Mouse (Mus musculus) left cerebral cortex, postnatal 14 days (tissue): ENCODE results near the gene Tmbim6. TPM values are rescaled to one million over a fixed set of nuclear protein-coding genes. Genes with fewer than 3 reads are reported as not detected.
A peak's percentile ranks its signal among the peaks of the same experiment; 100 is the strongest.

ENCODE experiments used
- DNase-seq, 2 experiments: peaks; one replicate each; pipeline ENCODE4 v3.0.0; 2021 to 2022; ENCODE audit warnings: low spot score in 2 of 2, mixed read lengths in 1 of 2
- intact Hi-C: fragments of 180-260 bp; cut with DNase I; formaldehyde crosslinking; loops from one replicate; pipeline ENCODE4 v1.15.1; 2025
- long read RNA-seq, 2 experiments: library from polyadenylated mRNA; stranded (forward); transcript quantifications; one replicate each; pipeline ENCODE4 v2.0.0; 2021
- total RNA-seq, 2 experiments: library from RNA; stranded (reverse); gene quantifications; 2 replicates each; pipeline ENCODE4 v1.2.3; 2021

The Tmbim6 gene
- total RNA-seq = 100 to 1,000 TPM; 330 to 349 TPM
- long read RNA-seq, experiment 1, transcript Tmbim6-202 (10 exons, 944 nt) = minor isoform, 88 of 503 reads
- long read RNA-seq, experiment 1, transcript Tmbim6-201 (10 exons, 2,452 nt) = major isoform, 361 of 503 reads
- long read RNA-seq, experiment 1, partial matches to known transcripts = 20 of 503 reads
- long read RNA-seq, experiment 1, other reads (novel, unspliced or antisense) = 31 of 503 reads
- long read RNA-seq, experiment 2, transcript Tmbim6-201 (10 exons, 2,452 nt) = major isoform, 300 of 424 reads
- long read RNA-seq, experiment 2, transcript Tmbim6-202 (10 exons, 944 nt) = minor isoform, 84 of 424 reads
- long read RNA-seq, experiment 2, partial matches to known transcripts = 30 of 424 reads
- long read RNA-seq, experiment 2, other reads (novel, unspliced or antisense) = 4 of 424 reads

DNA sequence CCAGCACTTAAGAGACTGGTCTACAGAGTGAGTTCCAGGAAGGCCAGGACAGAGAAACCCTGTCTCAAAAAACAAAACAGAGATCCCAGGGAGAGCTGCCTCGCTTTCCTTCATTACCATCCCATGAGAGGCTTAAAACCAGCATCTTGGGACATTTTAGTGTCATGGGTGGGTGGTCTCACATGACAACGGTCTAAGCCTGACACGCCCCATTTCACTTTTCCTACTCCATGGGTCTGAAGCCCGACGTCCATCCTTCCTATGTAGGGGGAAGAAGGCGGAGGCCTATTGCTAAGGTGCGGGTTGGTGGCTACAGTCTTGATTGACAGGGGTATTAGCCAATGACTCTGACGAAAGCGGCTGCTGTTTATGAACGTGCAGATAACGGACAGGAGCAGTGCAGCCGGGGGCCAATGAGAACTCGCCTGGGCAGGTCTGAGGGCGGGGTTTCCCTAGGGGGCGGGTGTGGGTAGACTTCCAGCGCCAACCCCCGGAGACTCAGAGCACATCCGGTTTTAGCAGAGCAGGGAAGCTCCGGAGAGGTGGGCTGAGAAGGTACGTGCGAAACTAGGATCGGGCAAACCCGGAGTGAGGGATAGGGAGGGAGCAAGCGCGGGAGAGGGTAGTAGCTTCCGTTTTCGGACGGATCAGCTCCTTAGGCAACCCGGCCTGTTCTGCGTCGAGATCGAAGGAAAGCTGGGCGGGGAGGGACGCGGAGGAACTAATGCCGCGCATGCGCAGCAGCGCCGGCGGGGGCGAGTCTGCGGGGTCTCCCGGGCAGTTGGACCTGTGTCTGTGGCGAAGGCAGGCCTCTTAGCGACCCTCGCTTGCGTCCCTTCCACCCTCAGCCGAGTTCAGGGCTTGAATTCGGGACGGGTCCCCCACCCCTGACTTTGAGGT, at the start of gene Tmbim6:
TSS of gene Tmbim6 (plus strand) at position 397 of the 900 bp plus-strand sequence.
- intact Hi-C loops = no loop called here
- DNase-seq = peak; percentile 100

DNA sequence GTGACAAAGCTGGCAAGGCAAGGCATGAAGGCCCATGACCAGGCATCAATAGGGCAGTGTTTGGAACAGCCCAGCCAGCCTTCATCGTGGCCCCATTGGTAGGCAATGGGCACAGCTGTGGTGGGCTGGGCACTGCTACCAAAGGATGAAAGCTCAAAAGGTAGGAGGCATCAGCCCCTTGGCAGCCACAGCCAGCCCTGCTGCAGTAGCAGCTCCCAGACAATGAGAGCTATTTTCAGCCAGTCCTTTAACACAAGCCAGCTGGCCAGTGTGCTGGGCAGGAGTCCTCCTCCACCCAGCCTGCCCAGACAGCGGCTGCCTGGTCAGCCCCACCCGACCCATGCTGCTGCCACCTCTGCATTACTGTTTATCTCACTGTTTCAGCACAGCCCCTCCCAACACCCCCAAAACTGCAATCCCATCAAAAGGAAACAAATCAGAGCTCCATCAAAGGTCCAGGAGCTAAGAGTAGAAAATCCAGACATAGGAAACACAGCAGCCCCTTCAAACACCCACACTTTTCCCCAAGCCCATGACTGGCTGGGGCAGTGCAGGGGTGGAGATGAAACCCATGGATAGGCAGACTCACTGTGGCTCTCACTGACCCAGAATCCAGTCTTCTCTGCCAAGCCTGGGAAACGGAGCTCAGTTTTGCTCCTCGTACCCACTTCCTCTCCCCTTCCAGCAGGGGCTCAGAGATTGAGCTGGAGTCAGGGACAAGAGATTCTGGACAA, 49.1 kb upstream of the Tmbim6 start:
- intact Hi-C loops = no loop called here
- DNase-seq = peak; percentile 49 to 73

DNA sequence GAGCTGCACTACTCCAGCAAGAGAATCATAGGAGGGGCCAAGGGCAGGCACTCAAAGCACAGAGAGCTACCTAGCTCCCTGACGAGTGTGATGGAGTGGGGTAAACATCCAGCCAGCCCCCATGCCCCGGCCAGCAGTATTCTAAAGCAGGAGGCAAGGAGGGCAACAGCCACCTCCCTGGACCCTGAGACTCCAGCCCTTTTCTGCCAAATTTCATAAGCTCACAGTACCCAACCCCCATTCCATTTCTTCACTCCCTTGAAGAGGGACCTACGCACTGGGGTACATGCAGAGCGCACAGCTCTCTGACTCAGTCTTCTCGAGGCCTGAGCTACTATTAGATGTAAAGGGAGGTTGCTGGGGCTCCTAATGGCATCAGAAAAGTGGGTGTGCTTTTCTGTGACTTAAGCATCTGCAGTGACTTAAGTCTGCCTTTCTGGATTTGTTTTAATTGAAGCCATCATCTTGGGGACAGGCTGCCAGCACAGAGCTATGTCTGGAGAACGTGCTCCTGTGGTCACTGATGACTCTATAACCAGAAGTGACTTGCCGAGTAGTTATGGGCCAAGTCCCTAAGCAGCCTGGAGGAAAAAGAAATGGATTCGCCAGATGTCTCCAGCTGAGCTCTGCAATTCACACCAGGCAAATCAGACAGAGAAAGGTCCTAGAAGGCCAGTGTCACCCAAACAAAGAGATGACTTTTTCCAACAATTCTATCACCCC, 48.4 kb upstream of the Tmbim6 start:
- DNase-seq = no peak
- intact Hi-C loops = no loop called here

DNA sequence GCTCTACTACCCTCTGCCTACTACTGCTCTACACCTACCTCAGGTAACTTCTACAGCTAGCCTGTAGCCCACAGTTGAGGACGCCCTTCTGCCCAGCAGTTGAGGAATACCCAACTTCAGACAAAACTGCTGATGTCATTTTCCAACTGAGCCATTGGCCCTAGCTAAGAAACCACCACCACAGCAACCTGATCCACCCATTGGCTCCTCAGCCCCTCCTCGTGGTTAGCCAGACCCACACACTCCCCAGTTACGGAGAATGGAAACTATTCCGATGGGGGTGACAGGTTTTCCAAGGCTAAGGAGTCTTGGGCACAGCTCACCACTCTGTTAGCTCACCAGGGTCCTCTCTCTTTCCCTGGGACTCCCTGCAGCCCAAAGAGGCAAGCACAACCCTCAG, 47.7 kb upstream of the Tmbim6 start:
- intact Hi-C loops = no loop called here
- DNase-seq = no peak

DNA sequence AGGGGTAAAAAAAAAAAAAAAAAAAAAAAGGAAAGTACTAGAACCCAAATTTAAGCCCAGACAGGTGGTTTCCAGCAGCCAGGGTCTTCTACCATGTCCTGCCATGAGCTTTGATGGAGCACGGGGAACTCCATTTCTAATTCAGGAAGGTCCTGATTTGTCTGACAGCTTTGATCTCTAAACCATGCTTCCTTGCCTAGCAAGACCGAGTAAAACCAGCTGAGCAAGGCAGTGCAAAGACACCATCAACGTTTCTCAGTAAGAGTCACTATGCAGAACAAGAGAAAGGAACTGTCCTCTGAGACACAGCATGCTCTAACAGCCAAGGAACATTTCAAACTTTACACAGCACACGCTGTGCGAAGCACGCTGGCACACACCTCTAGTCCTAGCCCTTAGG, 41.1 kb upstream of the Tmbim6 start:
- DNase-seq = no peak
- intact Hi-C loops = no loop called here

DNA sequence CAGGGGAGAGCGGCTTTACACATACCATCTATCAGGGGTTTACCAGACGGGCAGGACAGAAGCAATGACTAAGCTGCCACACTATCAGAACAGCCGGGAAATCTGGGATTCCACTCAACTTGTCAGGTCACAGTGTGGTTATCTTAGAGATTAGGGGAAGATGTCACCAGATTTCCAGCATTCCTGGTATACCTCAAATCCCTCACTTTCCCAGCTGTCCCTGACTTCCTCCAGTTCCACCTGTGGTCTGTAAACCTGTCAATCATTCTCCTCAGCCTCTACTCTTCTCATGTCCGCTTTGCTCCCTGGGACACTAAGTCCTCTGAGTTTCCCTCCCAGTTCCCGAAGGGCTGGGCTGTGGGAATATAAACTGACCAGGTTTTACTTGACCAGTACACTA, 40.4 kb upstream of the Tmbim6 start:
- intact Hi-C loops = no loop called here
- DNase-seq = no peak

DNA sequence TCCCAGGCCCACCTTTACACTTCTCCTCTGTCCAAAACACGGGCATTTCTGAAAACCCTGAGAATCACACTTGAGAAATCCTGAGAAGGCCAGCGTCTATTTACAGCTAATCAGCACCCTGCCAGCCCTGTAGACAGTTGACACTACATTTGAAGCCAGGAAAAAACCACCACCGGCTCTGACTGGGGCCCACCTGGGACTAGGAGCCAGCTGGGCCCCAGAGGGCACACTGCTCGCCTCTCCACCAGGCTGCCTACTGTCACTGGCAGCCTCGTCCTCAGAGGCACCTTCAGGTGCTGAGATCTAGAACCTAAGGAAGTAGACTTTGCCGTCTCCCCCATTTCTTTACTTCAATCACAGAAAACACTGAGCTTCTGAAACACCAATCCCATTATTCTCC, 37.0 kb upstream of the Tmbim6 start:
- intact Hi-C loops = no loop called here
- DNase-seq = no peak

DNA sequence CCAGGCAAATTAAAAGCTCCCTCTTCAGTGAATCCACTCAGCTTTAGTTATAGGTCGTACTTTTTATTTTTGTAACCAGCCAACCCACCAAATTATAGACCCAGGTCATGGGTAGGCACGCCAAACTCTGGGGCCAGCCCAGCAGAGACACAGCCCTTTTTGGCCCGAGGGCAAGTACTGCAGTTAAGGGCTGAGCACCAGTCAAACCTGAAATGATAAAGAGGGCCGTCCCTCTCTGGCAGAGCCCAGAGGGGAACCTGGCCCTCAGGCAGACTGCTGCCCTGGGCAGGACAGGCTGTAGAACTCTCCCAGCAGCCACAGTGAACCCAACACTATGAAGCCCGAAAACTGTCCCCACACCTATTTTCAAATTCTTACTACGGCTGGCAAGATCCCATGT, 36.2 kb upstream of the Tmbim6 start:
- intact Hi-C loops = no loop called here

DNA sequence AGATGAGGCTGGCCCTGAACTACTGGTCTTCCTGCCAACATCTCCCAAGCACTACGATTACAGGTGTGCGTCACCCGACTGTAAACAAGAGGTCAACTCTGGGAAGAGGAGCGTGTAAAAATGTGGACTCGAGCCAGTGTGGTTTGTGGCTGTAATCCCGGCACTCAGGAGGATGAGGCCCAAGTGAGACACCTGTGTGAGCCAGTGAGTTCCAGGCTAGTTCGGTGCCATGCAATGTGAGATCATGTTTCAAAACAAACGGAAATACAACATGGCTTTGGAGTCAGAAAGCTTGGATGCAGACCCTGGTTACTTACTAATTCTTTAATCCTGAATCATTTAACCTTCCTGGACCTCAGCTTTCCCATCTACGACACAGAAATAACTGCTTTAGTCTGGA, 33.7 kb upstream of the Tmbim6 start:
- intact Hi-C loops = no loop called here
- DNase-seq = no peak

More for the DNA sequence above, 36.2 kb upstream of the Tmbim6 start:
- DNase-seq = no peak

DNA sequence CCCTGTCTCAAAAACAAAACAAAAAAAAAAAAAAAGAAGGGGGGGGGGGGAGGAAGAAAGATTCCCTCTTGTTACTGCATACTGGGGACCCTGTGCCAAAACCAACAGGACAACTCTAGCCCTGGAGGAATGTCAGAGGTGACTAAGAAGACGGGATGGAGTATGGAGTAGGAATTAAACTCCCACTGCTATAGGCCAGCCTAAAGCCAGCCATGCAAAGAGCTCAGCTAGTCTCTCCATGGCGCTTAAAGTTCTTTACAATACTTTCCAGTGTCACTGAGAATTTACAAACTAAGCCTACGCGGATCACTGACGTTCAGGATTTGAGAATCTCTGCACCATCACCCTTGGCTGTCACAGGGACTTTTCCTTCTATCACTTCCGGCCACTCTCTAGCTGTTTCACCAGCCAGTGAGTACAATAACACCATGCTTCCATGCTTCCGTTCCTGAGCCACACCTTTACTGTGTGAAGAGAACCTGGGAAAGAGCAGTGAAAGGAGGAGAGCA, 28.6 kb upstream of the Tmbim6 start:
- no peak for DNase-seq
- intact Hi-C loops = no loop called here

DNA sequence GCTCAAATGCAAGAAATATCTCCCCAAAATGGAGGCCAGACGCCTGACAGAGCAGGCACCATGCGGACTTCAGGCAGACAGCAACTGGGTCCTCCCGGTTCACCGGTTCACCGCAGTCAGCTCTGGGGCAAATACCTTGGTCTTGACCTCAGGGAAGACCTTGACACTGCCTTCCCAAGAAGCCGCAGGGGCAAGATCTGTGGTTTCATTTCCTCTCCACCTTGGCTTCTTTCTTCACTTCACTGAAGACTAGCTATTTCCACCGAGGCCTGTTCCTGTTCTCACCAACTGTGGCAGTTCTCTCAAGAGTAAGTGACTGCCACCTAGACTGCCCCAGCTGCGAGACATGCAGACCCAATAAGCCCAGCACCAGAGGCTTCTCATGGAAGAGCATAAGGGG, 27.8 kb upstream of the Tmbim6 start:
- no peak for DNase-seq
- intact Hi-C loops = loop anchor here (5.0 kb wide), 1 partner anchor 38 kb away; no protein-coding TSS in a partner anchor

DNA sequence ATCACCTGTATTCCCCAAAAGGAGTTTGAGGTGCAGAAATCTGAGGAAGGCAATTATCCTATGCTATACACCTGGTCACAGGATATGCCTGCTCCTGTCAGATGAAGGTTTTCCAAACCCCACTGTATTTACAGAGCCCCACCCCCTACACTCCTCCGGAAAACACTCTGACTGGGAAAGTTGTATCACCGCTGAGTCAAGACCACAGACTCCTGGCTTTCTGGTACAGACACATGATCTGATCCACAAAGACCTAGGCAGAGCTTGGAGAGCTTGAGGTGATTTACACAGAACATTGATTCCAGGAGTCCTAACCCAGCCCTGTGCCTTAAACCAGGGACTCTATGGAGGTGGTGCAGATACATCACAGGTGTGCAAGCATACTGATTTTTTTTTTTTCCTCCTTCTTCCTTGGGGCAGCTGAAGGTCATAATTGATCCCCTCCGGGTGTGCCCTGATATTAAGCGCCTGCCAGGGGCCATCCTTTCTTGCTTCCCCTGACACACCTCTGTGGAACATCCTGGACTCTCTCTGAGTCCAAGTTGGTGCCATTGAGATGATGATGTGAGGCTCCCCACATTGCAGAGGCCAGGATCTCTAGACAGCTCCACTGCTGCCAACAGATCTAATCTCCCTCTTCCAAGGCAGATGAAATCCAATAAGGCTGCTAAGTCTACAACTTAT, 24.0 kb upstream of the Tmbim6 start:
- intact Hi-C loops = loop anchor here (5.0 kb wide), 1 partner anchor 41 kb away; no protein-coding TSS in a partner anchor
- DNase-seq = no peak

DNA sequence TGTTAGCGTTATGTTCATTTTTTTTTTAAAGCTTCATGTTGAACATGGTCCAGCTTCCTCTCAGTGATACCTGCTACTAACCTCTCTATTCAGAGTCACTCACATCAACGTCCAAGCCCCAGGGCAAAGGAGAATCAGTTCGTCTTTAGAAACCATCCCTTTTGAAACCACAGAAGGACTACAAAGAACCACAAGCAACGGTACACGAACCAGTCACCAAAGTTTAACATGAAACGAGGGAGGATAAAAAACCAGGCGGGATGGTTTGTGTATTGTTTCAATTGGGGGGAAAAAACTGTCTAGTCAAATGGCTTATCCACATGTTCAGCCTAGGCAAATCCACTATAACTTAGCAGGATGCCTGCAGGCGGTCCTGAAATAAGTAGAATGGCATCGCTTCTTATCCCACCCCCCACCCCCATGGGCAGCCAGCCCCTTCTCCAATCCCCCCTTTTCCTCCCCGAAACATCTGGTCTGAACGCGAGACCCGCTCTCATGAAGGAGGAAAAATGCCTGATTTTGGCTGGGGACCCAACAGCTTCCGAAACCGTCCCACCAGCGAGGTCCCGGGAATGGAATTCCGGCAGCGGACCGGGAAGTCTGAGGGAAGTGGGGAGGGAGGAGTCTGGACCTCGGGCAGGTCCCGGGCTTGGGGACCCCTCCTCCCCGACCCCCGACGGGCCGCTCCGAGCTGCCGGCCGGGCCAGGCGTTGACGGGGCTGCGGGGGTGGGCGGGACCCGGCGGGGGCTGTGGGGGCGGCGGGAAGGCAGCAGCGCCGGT, 23.1 kb upstream of the Tmbim6 start:
- intact Hi-C loops = loop anchor here (1.0 to 5.0 kb wide), 2 partner anchors 42 to 53 kb away; no protein-coding TSS in a partner anchor
- no peak for DNase-seq

DNA sequence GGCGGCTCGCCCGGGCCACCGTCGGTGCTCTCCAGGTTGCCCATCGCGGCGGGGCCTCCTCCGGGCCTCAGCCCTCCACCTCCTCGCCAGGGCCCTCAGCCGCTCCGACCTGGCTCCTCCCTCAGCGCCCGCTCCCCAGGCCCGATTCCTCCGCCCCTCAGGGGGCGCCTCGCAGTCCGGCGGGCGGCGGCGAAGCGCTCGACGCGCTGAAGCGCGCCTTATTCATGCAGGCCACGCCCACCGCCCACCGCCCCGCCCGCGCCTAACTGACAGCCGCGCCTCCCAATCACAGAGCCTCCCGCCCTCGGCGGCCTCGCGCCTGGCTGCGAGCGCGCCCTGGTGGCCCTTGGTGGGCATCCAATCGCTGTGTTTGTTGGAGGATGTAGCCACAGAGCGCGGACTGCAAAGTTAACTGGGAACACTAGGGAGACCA, 22.4 kb upstream of the Tmbim6 start, which contains the start of gene Fmnl3:
TSS of gene Fmnl3 (minus strand) at position 224 of the 433 bp plus-strand sequence.
- peak; percentile 97 to 98 for DNase-seq
- intact Hi-C loops = loop anchor here (1.0 kb wide), 1 partner anchor 54 kb away; no protein-coding TSS in a partner anchor

DNA sequence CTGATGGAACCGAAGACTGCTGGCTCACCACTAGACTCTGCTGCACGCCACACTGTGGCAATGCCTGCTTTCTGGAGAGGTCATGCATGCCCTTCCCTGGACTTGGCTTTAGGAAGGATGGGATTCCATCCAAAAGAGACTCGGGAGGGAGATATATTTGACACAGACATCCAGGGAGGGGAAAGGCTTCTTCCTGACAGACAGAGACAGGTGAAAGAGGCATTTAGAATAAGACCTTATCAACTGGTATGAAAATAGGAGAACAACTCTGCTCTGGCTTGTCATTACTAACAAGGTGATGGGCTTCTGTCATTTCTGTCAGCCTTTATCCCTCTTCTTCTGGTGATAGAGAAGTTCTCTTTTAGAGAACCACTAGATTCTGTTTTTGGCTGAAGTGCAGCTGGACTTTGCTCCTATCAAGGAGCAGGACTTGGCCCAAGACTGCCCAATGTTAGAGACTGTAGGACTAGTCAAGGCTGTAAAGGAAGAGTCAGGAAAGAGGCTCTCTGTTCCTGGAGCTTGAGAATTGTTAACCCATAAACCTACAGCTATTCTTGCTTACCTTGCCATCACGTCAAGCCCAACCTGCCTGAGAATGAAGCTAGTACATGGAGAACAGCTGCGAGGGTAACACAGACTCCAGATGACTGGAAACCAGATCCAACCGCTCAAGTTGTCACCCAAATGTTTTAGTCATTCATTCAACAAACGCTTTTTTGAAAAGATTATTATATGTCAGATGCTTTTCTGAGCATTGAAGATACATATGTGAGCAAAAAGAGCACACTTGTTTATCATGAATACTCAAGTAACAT, 20.9 kb upstream of the Tmbim6 start:
- intact Hi-C loops = no loop called here
- no peak for DNase-seq

DNA sequence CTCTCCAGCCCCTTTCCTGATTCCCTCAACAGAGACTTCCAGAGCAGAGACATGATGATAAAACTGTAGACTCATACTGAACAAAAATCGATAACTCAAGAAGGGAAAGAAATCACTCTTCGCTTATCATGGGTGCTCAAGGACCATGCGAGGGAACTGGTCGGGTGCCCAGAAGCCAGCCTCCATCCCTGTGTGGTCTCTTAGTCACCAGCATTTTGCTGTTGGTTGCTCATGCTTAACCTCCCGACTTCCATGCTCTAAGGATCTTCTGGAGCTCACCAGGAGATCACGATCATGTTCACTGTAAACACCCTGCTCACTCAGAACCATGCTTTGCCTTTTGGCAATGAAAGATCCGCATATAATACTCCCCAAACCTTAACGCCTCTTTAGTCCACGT, 19.9 kb upstream of the Tmbim6 start:
- no peak for DNase-seq
- intact Hi-C loops = no loop called here

DNA sequence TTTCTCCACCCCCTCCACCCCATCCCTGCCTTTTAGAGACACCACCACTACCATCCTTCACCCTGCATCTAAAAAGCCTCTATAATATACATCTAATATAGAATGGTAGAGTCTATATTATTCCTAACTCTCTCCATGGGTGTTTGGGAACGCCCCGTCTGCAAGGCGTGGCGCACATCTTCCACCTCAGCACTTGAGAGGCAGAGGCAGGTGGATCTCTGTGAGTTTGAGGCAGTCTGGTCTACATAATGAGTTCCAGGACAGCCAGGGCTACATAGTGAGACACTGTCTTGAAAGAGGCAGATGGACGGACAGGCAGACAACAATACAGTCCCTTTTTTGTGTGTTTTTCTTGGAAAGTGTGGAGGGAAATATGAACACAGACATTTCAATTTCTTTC, 17.6 kb upstream of the Tmbim6 start:
- DNase-seq = no peak

More for the DNA sequence above, 17.6 kb upstream of the Tmbim6 start:
- intact Hi-C loops = no loop called here
